In genomic region chr7:31049846-31050281, GRCm38 (mm10) we compare ENCODE assay signal across 8 mouse cellular contexts. TPM values are rescaled to one million over a fixed set of nuclear protein-coding genes. Genes with fewer than 3 reads are reported as not detected.
DNase-seq lines count a peak whose midpoint lies in the region; ATAC-seq and TF ChIP-seq lines count a peak whose summit lies in the region.

No protein-coding gene starts in this region.

- peaks cover 51% of the 10 kb centered on the region for H3K4me1 ChIP-seq in heart, embryonic 10.5 days
- peaks cover 3% of the 10 kb centered on the region for H3K4me1 ChIP-seq in heart, adult 2 months (ENCODE audit: control insufficient read depth, insufficient read depth, low read length)
- H3K4me1 ChIP-seq in embryonic facial prominence, embryonic 10.5 days: peaks cover 57% of the 10 kb centered on the region
- H3K4me1 ChIP-seq in hindbrain, embryonic 16.5 days (ENCODE audit: control insufficient read depth, insufficient read depth, low read depth, low read length): peaks cover 33% of the 10 kb centered on the region
- peaks cover 41% of the 10 kb centered on the region for H3K4me1 ChIP-seq in midbrain, embryonic 15.5 days

- no peak overlapping the region for H3K9ac ChIP-seq in heart, adult 2 months (ENCODE audit: low read depth, low read length)
- peak overlapping the region; percentile 71 for H3K9ac ChIP-seq in hindbrain, embryonic 16.5 days (ENCODE audit: low read depth, low read length)
- peak overlapping the region; percentile 51 for H3K9ac ChIP-seq in midbrain, embryonic 15.5 days

- no peak overlapping the region for H3K27ac ChIP-seq in heart, embryonic 10.5 days
- no peak overlapping the region for H3K27ac ChIP-seq in heart, adult 2 months
- H3K27ac ChIP-seq in embryonic facial prominence, embryonic 10.5 days (replicated peaks): no peak overlapping the region
- H3K27ac ChIP-seq in hindbrain, embryonic 16.5 days (ENCODE audit: low read depth, low read length): peak overlapping the region; percentile 68
- H3K27ac ChIP-seq in midbrain, embryonic 15.5 days: peak overlapping the region; percentile 74

- no peak for DNase-seq in heart, embryonic 10.5 days (ENCODE audit: low spot score)
- DNase-seq in heart, adult 2 months: no peak
- peak; percentile 51 for DNase-seq in embryonic facial prominence, embryonic 10.5 days (ENCODE audit: low spot score)
- no peak for DNase-seq in B cell, adult 2 months
- DNase-seq in urinary bladder, adult 2 months (ENCODE audit: low spot score): no peak
- DNase-seq in urinary bladder, postnatal 14 days (ENCODE audit: low spot score): no peak

- H3K79me2 ChIP-seq in heart, adult 2 months (replicated peaks; ENCODE audit: control insufficient read depth, insufficient read depth, low read length): no peaks in the 10 kb centered on the region

- no peak for TF ChIP-seq EP300 in heart, adult 2 months (IDR thresholded peaks at IDR 0.05; ENCODE audit: insufficient read depth, low read depth, low read length)

- H3K4me3 ChIP-seq in heart, embryonic 10.5 days: peak overlapping the region; percentile 42
- H3K4me3 ChIP-seq in heart, adult 2 months: no peak overlapping the region
- H3K4me3 ChIP-seq in embryonic facial prominence, embryonic 10.5 days: peak overlapping the region; percentile 47
- peak overlapping the region; percentile 52 for H3K4me3 ChIP-seq in hindbrain, embryonic 16.5 days (ENCODE audit: low read length)
- H3K4me3 ChIP-seq in midbrain, embryonic 15.5 days: peak overlapping the region; percentile 48

- intact Hi-C loops in heart, adult 2 months (cut with DNase I): loop anchor here (5.0 kb wide), 1 partner anchor 78 kb away; the partner anchor contains the start of genes Fam187b and Lsr

- no peaks in the 10 kb centered on the region for H3K9me3 ChIP-seq in heart, embryonic 10.5 days
- no peaks in the 10 kb centered on the region for H3K9me3 ChIP-seq in embryonic facial prominence, embryonic 10.5 days
- no peaks in the 10 kb centered on the region for H3K9me3 ChIP-seq in hindbrain, embryonic 16.5 days (ENCODE audit: control insufficient read depth, low read length)
- H3K9me3 ChIP-seq in midbrain, embryonic 15.5 days: no peaks in the 10 kb centered on the region

- no peaks in the 10 kb centered on the region for H3K36me3 ChIP-seq in heart, embryonic 10.5 days
- no peaks in the 10 kb centered on the region for H3K36me3 ChIP-seq in heart, adult 2 months (ENCODE audit: control insufficient read depth, insufficient read depth, low read length)
- no peaks in the 10 kb centered on the region for H3K36me3 ChIP-seq in embryonic facial prominence, embryonic 10.5 days (replicated peaks)
- no peaks in the 10 kb centered on the region for H3K36me3 ChIP-seq in hindbrain, embryonic 16.5 days (ENCODE audit: control insufficient read depth, insufficient read depth, low read length)
- no peaks in the 10 kb centered on the region for H3K36me3 ChIP-seq in midbrain, embryonic 15.5 days (replicated peaks)

- TF ChIP-seq POLR2A in heart, adult 2 months (IDR thresholded peaks at IDR 0.05; ENCODE audit: insufficient read depth, low read depth, low read length): no peak

- H3K27me3 ChIP-seq in heart, embryonic 10.5 days (ENCODE audit: insufficient read depth, poor library complexity, severe bottlenecking): peaks cover 89% of the 10 kb centered on the region
- no peaks in the 10 kb centered on the region; the same call in 1 of the 2 replicates for H3K27me3 ChIP-seq in heart, adult 2 months (ENCODE audit: control insufficient read depth, insufficient read depth, low read length)
- H3K27me3 ChIP-seq in embryonic facial prominence, embryonic 10.5 days (replicated peaks; ENCODE audit: low read depth, poor library complexity, severe bottlenecking): peaks cover 93% of the 10 kb centered on the region
- H3K27me3 ChIP-seq in hindbrain, embryonic 16.5 days (replicated peaks; ENCODE audit: control insufficient read depth, insufficient read depth, low read length): peaks cover 24% of the 10 kb centered on the region
- H3K27me3 ChIP-seq in midbrain, embryonic 15.5 days (replicated peaks): peaks cover 48% of the 10 kb centered on the region

- ATAC-seq in hindbrain, embryonic 16.5 days: peak; percentile 48
- ATAC-seq in midbrain, embryonic 15.5 days (replicated peaks): peak; percentile 59

- H3K4me2 ChIP-seq in hindbrain, embryonic 16.5 days (ENCODE audit: low read length): peak overlapping the region; percentile 66
- H3K4me2 ChIP-seq in midbrain, embryonic 15.5 days: peak overlapping the region; percentile 66

- WGBS in heart, embryonic 10.5 days: 4% methylated on average over 12 of the region's 15 CpGs
- WGBS in heart, adult 2 months: 26% methylated on average over 11 of the region's 15 CpGs
- 3% methylated on average over 14 of the region's 15 CpGs for WGBS in embryonic facial prominence, embryonic 10.5 days
- 1% methylated on average over 11 of the region's 15 CpGs for WGBS in hindbrain, embryonic 16.5 days
- 4% methylated on average over 12 of the region's 15 CpGs for WGBS in midbrain, embryonic 15.5 days

- TF ChIP-seq CTCF in heart, adult 2 months (IDR thresholded peaks at IDR 0.05): no peak

RNA-seq across cellular contexts. Expression of gene Fxyd7, which starts 1.4 kb away (rescaled TPM):
- polyA plus RNA-seq in heart, embryonic 10.5 days (2016; fragmentation: Nextera tagmentation; extraction: Ambion mirVana): 0.22 and 1.5 TPM in 2 replicates
- total RNA-seq in heart, adult 2 months (2021): 1 to 10 TPM in 1 of 2 experiments, under 1 TPM in 1; 0.63 to 1.5 TPM
- 2.9 and 3.4 TPM in 2 replicates for polyA plus RNA-seq in heart, adult 2 months (2012; rRNA removed)
- 0.55 and 3.1 TPM in 2 replicates for polyA plus RNA-seq in embryonic facial prominence, embryonic 10.5 days (2016; fragmentation: Nextera tagmentation; extraction: Ambion mirVana)
- polyA plus RNA-seq in hindbrain, embryonic 16.5 days (2015; fragmentation: Nextera tagmentation; extraction: Ambion mirVana): 324 and 417 TPM in 2 replicates
- polyA plus RNA-seq in midbrain, embryonic 15.5 days (2015; fragmentation: Nextera tagmentation; extraction: Ambion mirVana): 174 and 186 TPM in 2 replicates
- polyA plus RNA-seq in urinary bladder, adult 2 months (2012; rRNA removed): 7.4 and 10.7 TPM in 2 replicates

RNA-seq across cellular contexts. Expression of gene Fxyd1, which starts 7.1 kb away (rescaled TPM):
- 167 and 365 TPM in 2 replicates for polyA plus RNA-seq in heart, embryonic 10.5 days (2016; fragmentation: Nextera tagmentation; extraction: Ambion mirVana)
- 100 to 1,000 TPM; 839 to 985 TPM for total RNA-seq in heart, adult 2 months (2021)
- 1,788 and 1,851 TPM in 2 replicates for polyA plus RNA-seq in heart, adult 2 months (2012; rRNA removed)
- polyA plus RNA-seq in embryonic facial prominence, embryonic 10.5 days (2016; fragmentation: Nextera tagmentation; extraction: Ambion mirVana): 9.8 and 12.2 TPM in 2 replicates
- polyA plus RNA-seq in hindbrain, embryonic 16.5 days (2015; fragmentation: Nextera tagmentation; extraction: Ambion mirVana): 69.4 and 89.9 TPM in 2 replicates
- 13.2 and 15.5 TPM in 2 replicates for polyA plus RNA-seq in midbrain, embryonic 15.5 days (2015; fragmentation: Nextera tagmentation; extraction: Ambion mirVana)
- 494 and 552 TPM in 2 replicates for polyA plus RNA-seq in urinary bladder, adult 2 months (2012; rRNA removed)

RNA-seq across cellular contexts. Expression of gene Fxyd5, which starts 7.6 kb away (rescaled TPM):
- 24.3 and 26.4 TPM in 2 replicates for polyA plus RNA-seq in heart, embryonic 10.5 days (2016; fragmentation: Nextera tagmentation; extraction: Ambion mirVana)
- 10 to 100 TPM; 30.5 to 31.1 TPM for total RNA-seq in heart, adult 2 months (2021)
- 45.0 and 55.2 TPM in 2 replicates for polyA plus RNA-seq in heart, adult 2 months (2012; rRNA removed)
- polyA plus RNA-seq in embryonic facial prominence, embryonic 10.5 days (2016; fragmentation: Nextera tagmentation; extraction: Ambion mirVana): 9.1 and 9.5 TPM in 2 replicates
- polyA plus RNA-seq in hindbrain, embryonic 16.5 days (2015; fragmentation: Nextera tagmentation; extraction: Ambion mirVana): 24.4 and 32.9 TPM in 2 replicates
- polyA plus RNA-seq in midbrain, embryonic 15.5 days (2015; fragmentation: Nextera tagmentation; extraction: Ambion mirVana): 24.8 and 26.8 TPM in 2 replicates
- polyA plus RNA-seq in urinary bladder, adult 2 months (2012; rRNA removed): 103 and 107 TPM in 2 replicates

RNA-seq across cellular contexts. Expression of gene Lgi4, which starts 9.3 kb away (rescaled TPM):
- 0.27 and 0.41 TPM in 2 replicates for polyA plus RNA-seq in heart, embryonic 10.5 days (2016; fragmentation: Nextera tagmentation; extraction: Ambion mirVana)
- total RNA-seq in heart, adult 2 months (2021): 1 to 10 TPM; 3.8 to 3.9 TPM
- polyA plus RNA-seq in heart, adult 2 months (2012; rRNA removed): 5.4 and 6.5 TPM in 2 replicates
- polyA plus RNA-seq in embryonic facial prominence, embryonic 10.5 days (2016; fragmentation: Nextera tagmentation; extraction: Ambion mirVana): 2.5 and 2.8 TPM in 2 replicates
- polyA plus RNA-seq in hindbrain, embryonic 16.5 days (2015; fragmentation: Nextera tagmentation; extraction: Ambion mirVana): 0.50 and 0.65 TPM in 2 replicates
- 0.19 and 0.22 TPM in 2 replicates for polyA plus RNA-seq in midbrain, embryonic 15.5 days (2015; fragmentation: Nextera tagmentation; extraction: Ambion mirVana)
- polyA plus RNA-seq in urinary bladder, adult 2 months (2012; rRNA removed): 16.0 and 17.8 TPM in 2 replicates

RNA-seq across cellular contexts. Expression of gene Fxyd3, which starts 26.6 kb away (rescaled TPM):
- 0.53 and 2.0 TPM in 2 replicates for polyA plus RNA-seq in heart, embryonic 10.5 days (2016; fragmentation: Nextera tagmentation; extraction: Ambion mirVana)
- 1 to 10 TPM; 1.6 to 2.5 TPM for total RNA-seq in heart, adult 2 months (2021)
- polyA plus RNA-seq in heart, adult 2 months (2012; rRNA removed): 4.9 and 5.5 TPM in 2 replicates
- 7.5 and 8.8 TPM in 2 replicates for polyA plus RNA-seq in embryonic facial prominence, embryonic 10.5 days (2016; fragmentation: Nextera tagmentation; extraction: Ambion mirVana)
- polyA plus RNA-seq in hindbrain, embryonic 16.5 days (2015; fragmentation: Nextera tagmentation; extraction: Ambion mirVana): 0.43 and 0.95 TPM in 2 replicates
- not detected in 2 replicates for polyA plus RNA-seq in midbrain, embryonic 15.5 days (2015; fragmentation: Nextera tagmentation; extraction: Ambion mirVana)
- polyA plus RNA-seq in urinary bladder, adult 2 months (2012; rRNA removed): 445 and 558 TPM in 2 replicates

Comparison
In these comparisons a context has a peak if more than half of its experiments do, and no peak if none do; other contexts are left out.
1. H3K27ac ChIP-seq: peak in hindbrain, embryonic 16.5 days (single experiment) and midbrain, embryonic 15.5 days (single experiment); none in heart, embryonic 10.5 days (single experiment), heart, adult 2 months (single experiment) and embryonic facial prominence, embryonic 10.5 days (single experiment).
2. RNA of gene Fxyd7, which starts 1.4 kb away (polyA plus RNA-seq): 324 to 417 TPM in hindbrain, embryonic 16.5 days and 174 to 186 TPM in midbrain, embryonic 15.5 days; 7.4 to 10.7 TPM in urinary bladder, adult 2 months, 2.9 to 3.4 TPM in heart, adult 2 months, 0.55 to 3.1 TPM in embryonic facial prominence, embryonic 10.5 days and 0.22 to 1.5 TPM in heart, embryonic 10.5 days; every median in the first group is over 10 times any median in the second.